Mouse (Mus musculus) lung, postnatal 0 days (tissue): ENCODE results near the gene Tmem258.

ENCODE experiments used
- CTCF ChIP-seq: IDR thresholded peaks from 2 replicates; pipeline ENCODE4 v1.5.1; 2016; ENCODE audit warnings: antibody characterized with exemption, mild to moderate bottlenecking
- EP300 ChIP-seq: IDR thresholded peaks from 2 replicates; pipeline ENCODE4 v1.6.1; 2016; ENCODE audit warnings: antibody characterized with exemption, mild to moderate bottlenecking, control low read depth

DNA sequence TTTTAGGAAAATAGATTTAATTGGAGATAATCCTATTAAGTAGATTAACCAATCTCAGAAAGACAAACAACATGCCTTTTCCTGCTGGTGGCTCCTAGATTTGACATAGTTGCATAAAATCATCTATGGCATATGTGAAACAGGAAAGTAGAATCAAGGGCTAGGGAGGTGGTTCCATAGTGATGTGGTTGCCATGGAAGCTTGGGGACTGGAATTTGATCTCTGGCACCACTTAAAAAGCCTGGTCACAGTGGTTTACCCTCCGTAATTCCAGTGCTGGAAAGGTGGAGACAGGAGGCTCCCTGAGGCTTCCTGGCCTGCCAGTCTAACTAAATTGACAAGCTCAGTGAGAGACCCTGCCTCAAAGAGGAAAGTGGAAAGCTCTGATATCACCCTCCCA lies 33.3 kb upstream of the Tmem258 start:
- no peak for TF ChIP-seq CTCF
- TF ChIP-seq EP300, result no peak
